Mouse (Mus musculus) thymus, adult 2 months (tissue): ENCODE measurements around the gene Pkhd1. TPM values are rescaled to one million over a fixed set of nuclear protein-coding genes. Genes with fewer than 3 reads are reported as not detected.

Experiments
- DNase-seq: peaks from one replicate; pipeline ENCODE4 v3.0.0; 2021
- H3K27ac ChIP-seq: fragments of 200-500 bp; 2 replicates; pipeline ENCODE4 v1.5.1; 2012; ENCODE audit warnings: low read length, control low read depth; ENCODE audit not compliant: control insufficient read depth, insufficient read depth
- H3K27me3 ChIP-seq: fragments of 200-500 bp; 2 replicates; pipeline ENCODE4 v1.6.1; 2012; ENCODE audit warnings: mild to moderate bottlenecking, low read length, moderate library complexity, mixed read lengths; ENCODE audit not compliant: control insufficient read depth, insufficient read depth
- H3K36me3 ChIP-seq: fragments of 200-500 bp; 2 replicates; pipeline ENCODE4 v1.6.1; 2012; ENCODE audit warnings: mild to moderate bottlenecking, low read length, moderate library complexity; ENCODE audit not compliant: control insufficient read depth, insufficient read depth
- H3K4me1 ChIP-seq: fragments of 200-500 bp; replicated peaks from 2 replicates; pipeline ENCODE4 v1.6.1; 2012; ENCODE audit warnings: low read length; ENCODE audit not compliant: control insufficient read depth, insufficient read depth
- H3K4me3 ChIP-seq: fragments of 200-500 bp; 2 replicates; pipeline ENCODE4 v1.5.1; 2012; ENCODE audit warnings: mild to moderate bottlenecking, low read length, control low read depth, moderate library complexity; ENCODE audit not compliant: control insufficient read depth, insufficient read depth
- CTCF ChIP-seq: fragments of 200-500 bp; IDR thresholded peaks from 2 replicates; pipeline ENCODE4 v1.5.1; 2012; ENCODE audit warnings: mild to moderate bottlenecking, control low read depth, low read length, moderate library complexity, borderline replicate concordance; ENCODE audit not compliant: control insufficient read depth, poor library complexity, insufficient read depth; ENCODE audit errors: extremely low read depth
- POLR2A ChIP-seq: fragments of 200-500 bp; IDR thresholded peaks from 2 replicates; pipeline ENCODE4 v1.6.1; 2012; ENCODE audit warnings: mild to moderate bottlenecking, low read length, control low read depth, moderate library complexity; ENCODE audit not compliant: control insufficient read depth, poor library complexity, insufficient read depth; ENCODE audit errors: extremely low read depth
- WGBS: fragments of 180-500 bp; shearing (Covaris S2); methylation state at CpG from one replicate; pipeline ENCODE4 v1.1.7; 2018; 5-methylcytosine and 5-hydroxymethylcytosine counted together
- polyA plus RNA-seq: library from polyadenylated mRNA; depleted of rRNA; stranded (reverse); fragments of >200 nt; gene quantifications from 2 replicates; pipeline ENCODE4 v1.2.3, GENCODE M21; 2012

The Pkhd1 gene
- polyA plus RNA-seq, 1 experiment, result 0.03 TPM

GRCm38 (mm10) chr1:20590488-20590887 is 27.4 kb downstream of the Pkhd1 start:
- no peak for DNase-seq
- WGBS, result 84% methylated on average over 5 of the region's 5 CpGs
- Histone ChIP-seq H3K4me3 (no peak overlapping the region), H3K27me3 (no peaks in the 10 kb centered on the region), H3K27ac (no peak overlapping the region), H3K36me3 (no peaks in the 10 kb centered on the region), H3K4me1 (no peaks in the 10 kb centered on the region)
- TF ChIP-seq POLR2A (no peak), CTCF (no peak)

DNA sequence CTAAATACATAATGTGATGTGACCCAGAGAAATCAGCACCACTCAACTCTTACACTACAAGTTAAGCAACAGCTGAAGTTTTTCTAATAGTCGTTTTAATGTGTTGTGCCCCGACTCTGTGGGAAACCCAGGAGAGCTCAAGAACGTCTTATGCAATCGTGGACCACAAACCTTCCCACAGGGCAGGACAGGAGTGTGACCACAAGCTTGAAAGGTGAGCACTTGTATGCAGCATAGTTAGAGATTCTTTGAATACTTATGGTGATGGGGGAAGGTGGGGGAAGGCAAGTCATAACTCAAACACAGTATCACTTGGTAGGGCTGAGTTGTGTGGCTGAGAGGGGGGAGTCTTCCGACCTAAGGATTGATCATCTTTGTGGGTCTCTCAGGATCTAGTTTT is 46.4 kb downstream of the Pkhd1 start:
- Histone ChIP-seq H3K27ac (no peak overlapping the region), H3K4me1 (no peaks in the 10 kb centered on the region), H3K4me3 (no peak overlapping the region), H3K36me3 (no peaks in the 10 kb centered on the region), H3K27me3 (no peaks in the 10 kb centered on the region)
- 66% methylated on average over 5 of the region's 5 CpGs for WGBS
- TF ChIP-seq CTCF (no peak), POLR2A (no peak)
- no peak for DNase-seq

DNA sequence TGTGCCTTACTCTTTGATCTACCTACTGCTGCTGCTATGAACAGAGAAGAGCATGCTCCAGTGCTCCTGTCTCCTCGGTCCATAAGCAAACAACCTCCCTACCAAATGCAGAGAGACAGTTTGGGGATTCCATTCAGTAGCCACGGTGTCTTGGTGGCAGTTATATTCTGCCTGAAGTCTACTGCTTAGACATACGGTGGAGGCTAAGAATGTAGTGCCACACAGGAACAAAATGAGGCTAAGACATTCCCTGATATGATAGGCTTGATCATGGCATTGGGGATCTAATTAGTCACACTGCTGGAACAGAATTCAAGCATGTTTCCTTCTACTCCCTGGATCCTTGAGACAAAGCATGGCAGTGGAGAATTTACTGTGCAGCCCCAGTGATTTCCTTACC is 48.4 kb downstream of the Pkhd1 start:
- no peak for DNase-seq
- Histone ChIP-seq H3K4me3 (no peak overlapping the region), H3K36me3 (no peaks in the 10 kb centered on the region), H3K27me3 (no peaks in the 10 kb centered on the region), H3K27ac (no peak overlapping the region), H3K4me1 (no peaks in the 10 kb centered on the region)
- no peak for TF ChIP-seq POLR2A
- TF ChIP-seq CTCF, result no peak
- 78% methylated on average over 3 of the region's 3 CpGs for WGBS

GRCm38 (mm10) chr1:20558443-20558842 is 59.4 kb downstream of the Pkhd1 start:
- no peak overlapping the region for H3K27ac ChIP-seq
- WGBS, result 96% methylated on average over 6 of the region's 6 CpGs
- TF ChIP-seq POLR2A (no peak), CTCF (no peak)
- no peaks in the 10 kb centered on the region for H3K4me1 ChIP-seq
- H3K27me3 ChIP-seq, result no peaks in the 10 kb centered on the region
- no peak overlapping the region for H3K4me3 ChIP-seq
- no peaks in the 10 kb centered on the region for H3K36me3 ChIP-seq
- DNase-seq, result no peak

DNA sequence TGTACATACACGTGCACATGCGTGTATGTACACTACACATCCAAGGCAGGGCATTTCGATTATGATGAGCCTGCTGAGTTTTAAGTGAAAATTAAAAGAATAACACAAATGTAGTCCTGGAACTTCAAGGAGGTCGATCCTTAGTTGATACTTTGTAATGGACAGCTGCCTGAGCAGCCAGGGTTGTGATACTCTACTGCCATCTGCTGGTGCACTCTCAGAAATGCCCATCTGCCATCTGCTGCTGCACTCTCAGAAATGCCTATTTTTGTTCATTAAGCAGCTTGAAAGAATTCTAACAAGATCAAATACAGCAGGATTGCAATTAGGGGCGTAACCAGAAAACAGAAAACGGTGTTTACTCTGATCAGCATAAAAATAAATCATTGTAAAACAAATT is 63.5 kb downstream of the Pkhd1 start:
- TF ChIP-seq POLR2A (no peak), CTCF (no peak)
- H3K4me3 ChIP-seq, result no peak overlapping the region
- WGBS, result 34% methylated on average over 6 of the region's 6 CpGs
- H3K27me3 ChIP-seq, result no peaks in the 10 kb centered on the region
- H3K4me1 ChIP-seq, result no peaks in the 10 kb centered on the region
- no peak for DNase-seq
- H3K36me3 ChIP-seq, result no peaks in the 10 kb centered on the region
- H3K27ac ChIP-seq, result no peak overlapping the region

DNA sequence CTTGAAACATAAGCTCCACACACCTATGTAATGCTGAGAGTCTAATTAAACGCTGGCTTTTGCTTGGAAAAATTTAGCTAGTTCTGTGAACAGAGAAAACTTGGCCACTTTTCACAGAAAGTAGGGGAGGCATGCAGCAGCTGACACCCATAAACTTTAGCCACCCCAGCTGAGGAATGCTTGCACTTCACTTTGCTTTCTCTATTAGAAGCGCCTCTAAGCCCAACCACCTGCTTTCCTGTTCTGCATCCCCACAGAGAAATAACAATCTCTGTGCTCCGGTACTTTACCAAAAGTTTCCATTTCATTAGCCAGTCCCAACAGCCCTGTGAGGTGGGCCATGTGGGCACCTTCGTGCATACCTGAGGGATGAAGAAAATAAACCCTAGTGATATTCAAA is 66.5 kb downstream of the Pkhd1 start:
- no peaks in the 10 kb centered on the region for H3K4me1 ChIP-seq
- WGBS, result 79% methylated on average over 4 of the region's 4 CpGs
- H3K4me3 ChIP-seq, result no peak overlapping the region
- DNase-seq, result no peak
- no peak for TF ChIP-seq CTCF
- TF ChIP-seq POLR2A, result no peak
- H3K27me3 ChIP-seq, result no peaks in the 10 kb centered on the region
- H3K27ac ChIP-seq, result no peak overlapping the region
- H3K36me3 ChIP-seq, result no peaks in the 10 kb centered on the region

DNA sequence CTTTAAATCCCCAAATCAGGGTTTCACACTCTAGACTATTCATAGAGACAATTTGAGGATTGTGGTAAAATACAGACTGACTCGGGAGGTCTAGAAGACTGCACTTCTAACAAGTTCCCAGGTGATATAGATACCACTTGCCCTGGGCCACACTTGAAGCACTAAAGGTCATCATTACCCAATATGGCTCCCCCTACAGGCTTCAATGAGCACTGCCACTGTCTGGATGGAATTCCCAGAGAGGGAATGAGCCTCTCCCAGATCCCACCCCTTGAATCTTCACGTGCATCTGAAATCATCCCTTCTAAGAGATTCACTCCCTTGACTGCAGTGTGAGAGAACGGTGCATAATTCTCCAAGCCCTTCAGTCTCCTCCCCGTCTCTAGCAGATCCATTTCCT is 73.3 kb downstream of the Pkhd1 start:
- 67% methylated on average over 4 of the region's 4 CpGs for WGBS
- H3K4me3 ChIP-seq, result no peak overlapping the region
- H3K4me1 ChIP-seq, result no peaks in the 10 kb centered on the region
- no peak overlapping the region for H3K27ac ChIP-seq
- TF ChIP-seq POLR2A, result no peak
- H3K27me3 ChIP-seq, result no peaks in the 10 kb centered on the region
- DNase-seq, result no peak
- no peaks in the 10 kb centered on the region for H3K36me3 ChIP-seq
